Mouse (Mus musculus) lung, embryonic 14.5 days (tissue): ENCODE data around the gene Pih1d1. TPM values are rescaled to one million over a fixed set of nuclear protein-coding genes. Genes with fewer than 3 reads are reported as not detected.

ENCODE experiments used
- ATAC-seq: fragments of 200-750 bp; cut with Nextera tagmentation; 2 replicates; pipeline ENCODE4 v1.8.0; 2017; ENCODE audit warnings: mild to moderate bottlenecking, moderate TSS enrichment, moderate library complexity; ENCODE audit not compliant: insufficient read depth
- DNase-seq: peaks from one replicate; pipeline ENCODE4 v3.0.0-alpha.2; 2015
- H3K27ac ChIP-seq: fragments of 300-500 bp; sonication (generic); 2 replicates; pipeline ENCODE4 v1.5.1; 2014; ENCODE audit warnings: low read depth, mild to moderate bottlenecking, moderate library complexity
- H3K27me3 ChIP-seq: fragments of 300-500 bp; sonication (generic); 2 replicates; pipeline ENCODE4 v1.6.1; 2014; ENCODE audit warnings: low read length, control low read depth; ENCODE audit not compliant: insufficient read depth
- H3K36me3 ChIP-seq: fragments of 300-500 bp; sonication (generic); 2 replicates; pipeline ENCODE4 v1.6.1; 2014; ENCODE audit warnings: control low read depth; ENCODE audit not compliant: insufficient read depth
- H3K4me1 ChIP-seq: fragments of 300-500 bp; sonication (generic); 2 replicates; pipeline ENCODE4 v1.6.1; 2014; ENCODE audit warnings: antibody characterized with exemption, control low read depth; ENCODE audit not compliant: insufficient read depth
- H3K4me2 ChIP-seq: fragments of 300-500 bp; sonication (generic); 2 replicates; pipeline ENCODE4 v1.6.1; 2014; ENCODE audit warnings: mild to moderate bottlenecking
- H3K4me3 ChIP-seq: fragments of 300-500 bp; sonication (generic); 2 replicates; pipeline ENCODE4 v1.5.1; 2014; ENCODE audit warnings: low read depth, low read length
- H3K9ac ChIP-seq: fragments of 300-500 bp; sonication (generic); 2 replicates; pipeline ENCODE4 v1.6.1; 2014
- H3K9me3 ChIP-seq: fragments of 300-500 bp; sonication (generic); 2 replicates; pipeline ENCODE4 v1.6.1; 2016; ENCODE audit warnings: low read depth, low read length, control low read depth
- CTCF ChIP-seq: IDR thresholded peaks from 2 replicates; pipeline ENCODE4 v1.5.1; 2016; ENCODE audit warnings: antibody characterized with exemption, low read depth
- WGBS: fragments of 180-500 bp; shearing (Covaris S2); extraction: QIAGEN DNeasy Blood & Tissue Kit; methylation state at CpG from one replicate; pipeline ENCODE4 v1.1.7; 2014; 5-methylcytosine and 5-hydroxymethylcytosine counted together
- polyA plus RNA-seq: library from polyadenylated mRNA; unstranded; fragments of >200 nt; fragmentation: Nextera tagmentation; extraction: Ambion mirVana; gene quantifications from 2 replicates; pipeline ENCODE4 v1.2.1, GENCODE M21; 2014

Gene Pih1d1
- polyA plus RNA-seq, 1 experiment from 2014 or later, result 112 TPM

GRCm38 (mm10) chr7:45182606-45183005, 28.5 kb downstream of the Pih1d1 start:
- Histone ChIP-seq H3K36me3 (no peaks in the 10 kb centered on the region), H3K9me3 (no peaks in the 10 kb centered on the region), H3K27ac (no peak overlapping the region), H3K4me2 (peak overlapping the region; percentile 61), H3K4me1 (no peaks in the 10 kb centered on the region), H3K9ac (peak overlapping the region; percentile 28), H3K4me3 (peak overlapping the region; percentile 30), H3K27me3 (peaks cover 94% of the 10 kb centered on the region)
- ATAC-seq (peak; percentile 48; the same call in 1 of the 2 replicates), DNase-seq (no peak)
- TF ChIP-seq CTCF, result peak; percentile 26; the same call in 1 of the 2 replicates
- 14% methylated on average over 11 of the region's 11 CpGs for WGBS

GRCm38 (mm10) chr7:45183672-45184071, 29.6 kb downstream of the Pih1d1 start:
- H3K36me3 ChIP-seq, result no peaks in the 10 kb centered on the region
- no peak overlapping the region for H3K4me3 ChIP-seq
- peaks cover 86% of the 10 kb centered on the region for H3K27me3 ChIP-seq
- TF ChIP-seq CTCF, result no peak
- no peak overlapping the region for H3K4me2 ChIP-seq
- DNase-seq (no peak), ATAC-seq (no peak)
- H3K27ac ChIP-seq, result no peak overlapping the region
- no peaks in the 10 kb centered on the region for H3K9me3 ChIP-seq
- no peak overlapping the region for H3K9ac ChIP-seq
- no peaks in the 10 kb centered on the region for H3K4me1 ChIP-seq
- 64% methylated on average over 7 of the region's 7 CpGs for WGBS

DNA sequence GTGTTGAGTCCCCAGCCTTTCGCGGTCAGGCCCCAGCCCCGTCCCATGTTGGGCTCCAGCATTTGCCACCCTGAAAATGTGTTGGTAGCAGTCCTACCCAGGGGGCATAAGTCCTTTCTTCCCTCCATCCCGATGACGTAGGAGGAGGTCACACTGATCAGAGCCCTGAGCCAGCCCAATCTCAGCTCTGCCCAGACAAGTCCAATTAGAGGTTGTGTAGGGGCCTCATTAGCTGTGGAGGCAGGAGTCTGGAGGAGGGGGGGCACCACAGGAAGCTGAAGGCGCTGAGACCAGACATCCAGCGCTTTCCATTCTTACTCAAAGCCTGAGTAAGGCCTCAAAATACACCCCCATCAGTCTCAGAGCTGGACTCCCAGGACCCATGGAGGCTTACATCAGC, 31.8 kb downstream of the Pih1d1 start:
- Histone ChIP-seq H3K36me3 (no peaks in the 10 kb centered on the region), H3K9ac (no peak overlapping the region), H3K4me1 (no peaks in the 10 kb centered on the region), H3K4me3 (no peak overlapping the region), H3K4me2 (no peak overlapping the region), H3K9me3 (no peaks in the 10 kb centered on the region), H3K27me3 (peaks cover 70% of the 10 kb centered on the region), H3K27ac (no peak overlapping the region)
- ATAC-seq, result no peak
- DNase-seq, result no peak
- TF ChIP-seq CTCF, result no peak
- 68% methylated on average over 7 of the region's 7 CpGs for WGBS

GRCm38 (mm10) chr7:45189600-45189999, 35.5 kb downstream of the Pih1d1 start:
- WGBS, result 38% methylated on average over 16 of the region's 16 CpGs
- no peak for ATAC-seq

GRCm38 (mm10) chr7:45190186-45190585, 36.1 kb downstream of the Pih1d1 start:
- no peak overlapping the region for H3K4me3 ChIP-seq
- H3K27me3 ChIP-seq, result peaks cover 28% of the 10 kb centered on the region
- ATAC-seq (no peak), DNase-seq (no peak)
- 86% methylated on average over 6 of the region's 6 CpGs for WGBS
- no peaks in the 10 kb centered on the region for H3K4me1 ChIP-seq
- no peak overlapping the region for H3K27ac ChIP-seq
- H3K9me3 ChIP-seq, result no peaks in the 10 kb centered on the region
- no peaks in the 10 kb centered on the region for H3K36me3 ChIP-seq
- no peak overlapping the region for H3K9ac ChIP-seq
- no peak overlapping the region for H3K4me2 ChIP-seq
- TF ChIP-seq CTCF, result no peak

More at GRCm38 (mm10) chr7:45189600-45189999, 35.5 kb downstream of the Pih1d1 start:
- Histone ChIP-seq H3K4me3 (no peak overlapping the region), H3K4me1 (no peaks in the 10 kb centered on the region), H3K36me3 (no peaks in the 10 kb centered on the region), H3K27me3 (peaks cover 33% of the 10 kb centered on the region), H3K4me2 (no peak overlapping the region), H3K9ac (no peak overlapping the region), H3K9me3 (no peaks in the 10 kb centered on the region), H3K27ac (no peak overlapping the region)
- no peak for TF ChIP-seq CTCF
- DNase-seq, result no peak

DNA sequence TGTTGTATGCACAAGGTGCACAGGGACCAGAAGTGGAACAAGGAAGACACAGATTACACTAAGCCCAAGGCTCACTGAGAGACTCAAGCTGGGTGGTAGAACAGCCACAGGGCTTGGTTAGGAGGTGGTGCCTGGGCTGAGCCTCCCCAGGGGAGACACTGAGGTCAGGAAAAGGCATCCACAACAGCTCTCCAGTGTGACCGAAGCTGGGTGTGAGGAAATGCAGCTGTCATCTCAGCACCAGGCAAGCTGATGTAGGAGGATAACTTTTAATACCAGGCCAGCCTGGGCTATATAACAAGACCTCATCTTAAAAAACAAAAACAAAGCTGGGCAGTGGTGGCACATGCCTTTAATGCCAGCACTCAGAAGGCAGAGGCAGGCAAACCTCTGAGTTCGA, 37.1 kb downstream of the Pih1d1 start:
- Histone ChIP-seq H3K27ac (no peak overlapping the region), H3K4me1 (no peaks in the 10 kb centered on the region), H3K4me2 (no peak overlapping the region), H3K4me3 (no peak overlapping the region), H3K27me3 (peaks cover 20% of the 10 kb centered on the region), H3K36me3 (no peaks in the 10 kb centered on the region), H3K9me3 (no peaks in the 10 kb centered on the region), H3K9ac (no peak overlapping the region)
- no peak for DNase-seq
- ATAC-seq, result no peak
- TF ChIP-seq CTCF, result no peak
- WGBS, result 49% methylated on average over 2 of the region's 2 CpGs

GRCm38 (mm10) chr7:45191803-45192363, 37.8 kb downstream of the Pih1d1 start:
- no peaks in the 10 kb centered on the region for H3K4me1 ChIP-seq
- H3K4me3 ChIP-seq, result no peak overlapping the region
- H3K36me3 ChIP-seq, result no peaks in the 10 kb centered on the region
- WGBS, result 5% methylated on average over 8 of the region's 8 CpGs
- H3K9ac ChIP-seq, result no peak overlapping the region
- DNase-seq (peak; percentile 49), ATAC-seq (peak; percentile 39; the same call in 1 of the 2 replicates)
- no peak overlapping the region for H3K27ac ChIP-seq
- H3K27me3 ChIP-seq, result peaks cover 13% of the 10 kb centered on the region; the same call in 1 of the 2 replicates
- H3K4me2 ChIP-seq, result no peak overlapping the region
- no peaks in the 10 kb centered on the region for H3K9me3 ChIP-seq
- no peak for TF ChIP-seq CTCF
